Mouse (Mus musculus): ENCODE data around the gene Tuba1c.
A peak's percentile ranks its signal among the peaks of the same experiment; 100 is the strongest.

DNA sequence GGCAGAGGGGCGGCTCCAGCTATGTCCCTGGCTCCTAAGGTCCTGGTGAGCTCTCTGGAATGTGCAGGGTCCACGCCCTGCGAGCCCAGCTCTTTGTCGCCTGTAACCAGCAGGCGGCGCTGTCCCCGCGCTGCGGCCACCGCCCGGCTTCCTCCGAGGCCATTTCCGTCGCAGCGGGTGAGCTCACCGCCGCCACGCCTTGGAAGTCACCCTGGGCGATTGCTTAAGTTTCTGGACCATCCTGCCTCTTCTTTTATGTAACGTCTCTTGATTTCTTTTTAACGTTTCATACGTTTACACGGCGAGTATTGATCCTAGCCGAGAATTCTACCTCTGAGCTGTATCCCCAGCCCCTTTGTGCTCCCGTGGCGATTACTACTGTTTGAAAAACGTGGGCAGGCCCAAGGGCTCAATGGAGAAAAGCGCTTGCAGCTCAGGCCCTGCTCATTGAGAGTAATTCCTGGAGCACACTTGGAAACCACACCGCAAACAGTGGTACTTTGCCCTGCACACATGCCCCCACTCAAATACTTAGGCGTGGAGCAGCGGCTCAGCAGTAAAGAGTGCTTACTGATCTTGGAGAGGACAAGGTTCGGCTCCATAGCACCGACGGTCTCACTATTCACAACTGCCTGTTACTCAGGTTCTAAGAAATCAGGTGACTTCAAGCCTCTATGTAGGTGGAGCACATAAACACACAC lies 36.4 kb upstream of the Tuba1c start:
- TF ChIP-seq CTCF (IDR thresholded peaks at IDR 0.05 in 2 of 3, conservative IDR thresholded peaks at IDR 0.05 in 1 of 3; ENCODE audit: control insufficient read depth in 1 of 3, insufficient read depth in 1 of 3, low read depth in 2 of 3, low read length in 3 of 3, poor library complexity in 1 of 3, severe bottlenecking in 1 of 3) (peak; percentile 99 to 100 (median 99)), POLR2A (IDR thresholded peaks at IDR 0.05; ENCODE audit: control insufficient read depth in 1 of 2, insufficient read depth in 1 of 2, low read depth in 1 of 2, low read length in 2 of 2, poor library complexity in 1 of 2) (peak; percentile 62 to 83; a peak in 3 of 4 replicates), KAT2A (conservative IDR thresholded peaks at IDR 0.05; ENCODE audit: low read depth, low read length) (peak; percentile 73), ETS1 (IDR thresholded peaks at IDR 0.05; ENCODE audit: low read depth, low read length) (peak; percentile 78; the same call in 1 of the 2 replicates), USF2 (IDR thresholded peaks at IDR 0.05; ENCODE audit: borderline replicate concordance in 1 of 2, insufficient read depth in 1 of 2, low read depth in 1 of 2, low read length in 2 of 2) (no peak), MAFK (IDR thresholded peaks at IDR 0.05; ENCODE audit: borderline replicate concordance, low read depth, low read length) (no peak), TAL1 (IDR thresholded peaks at IDR 0.05; ENCODE audit: low read length) (no peak), MAZ (IDR thresholded peaks at IDR 0.05; ENCODE audit: low read depth, low read length) (peak; percentile 83), NELFE (IDR thresholded peaks at IDR 0.05; ENCODE audit: low read depth, low read length) (peak; percentile 80), RCOR1 (IDR thresholded peaks at IDR 0.05; ENCODE audit: low read depth, low read length) (peak; percentile 48; the same call in 1 of the 2 replicates), HCFC1 (IDR thresholded peaks at IDR 0.05; ENCODE audit: low read depth, low read length) (peak; percentile 94)
